Comparison of ENCODE assay signal across 18 mouse cellular contexts in genomic region chr16:51352151-51352550, GRCm38 (mm10).
DNase-seq lines count a peak whose midpoint lies in the region; ATAC-seq and TF ChIP-seq lines count a peak whose summit lies in the region.
"Had no signal": no experiment of that assay in that cellular context is flagged by ENCODE, and none has a peak within 500 bp of the region (broad histone marks: within the 10 kb centered on the region; RNA-seq: fewer than 3 reads in every experiment).

No protein-coding gene starts in this region.

- H3K4me3 ChIP-seq in hindbrain, postnatal 0 days (ENCODE audit: low read length): no peak overlapping the region
- H3K4me3 ChIP-seq in hindbrain, embryonic 11.5 days (ENCODE audit: low read depth, low read length): no peak overlapping the region
- H3K4me3 ChIP-seq in thymus, adult 2 months (ENCODE audit: control insufficient read depth, insufficient read depth, low read length): no peak overlapping the region
- H3K4me3 ChIP-seq: forebrain, embryonic 12.5 days; heart, embryonic 12.5 days; midbrain, embryonic 13.5 days; neural tube, embryonic 13.5 days had no signal

- H3K27ac ChIP-seq in hindbrain, postnatal 0 days: no peak overlapping the region
- no peak overlapping the region for H3K27ac ChIP-seq in hindbrain, embryonic 11.5 days (ENCODE audit: low read depth, low read length)
- H3K27ac ChIP-seq in thymus, adult 2 months (ENCODE audit: control insufficient read depth, insufficient read depth, low read length): no peak overlapping the region
- H3K27ac ChIP-seq: forebrain, embryonic 12.5 days; kidney, postnatal 0 days; liver, embryonic 14.5 days; midbrain, embryonic 13.5 days; neural tube, embryonic 13.5 days had no signal

- DNase-seq in hindbrain, postnatal 0 days (ENCODE audit: low spot score): peak; percentile 32
- DNase-seq in hindbrain, embryonic 11.5 days (ENCODE audit: low spot score): no peak
- DNase-seq in thymus, postnatal 14 days: peak; percentile 4
- no peak for DNase-seq in thymus, adult 2 months
- peak; percentile 3 to 8 for DNase-seq in layer of hippocampus, postnatal 36 days
- DNase-seq in kidney, postnatal 36 days: no peak
- no peak for DNase-seq in spleen, postnatal 10 days (ENCODE audit: low spot score in 2 of 2)
- DNase-seq in kidney, postnatal 14 days: no peak
- DNase-seq: cerebellum, adult 8-10 months; gastrocnemius, postnatal 14 days had no signal

- TF ChIP-seq POLR2A in thymus, adult 2 months (IDR thresholded peaks at IDR 0.05; ENCODE audit: control insufficient read depth, extremely low read depth, insufficient read depth, low read length, poor library complexity): no peak

- H3K36me3 ChIP-seq in hindbrain, postnatal 0 days (ENCODE audit: insufficient read depth, low read length): no peaks in the 10 kb centered on the region
- H3K36me3 ChIP-seq in hindbrain, embryonic 11.5 days (ENCODE audit: control insufficient read depth, insufficient read depth, low read length): no peaks in the 10 kb centered on the region
- H3K36me3 ChIP-seq in thymus, adult 2 months (ENCODE audit: control insufficient read depth, insufficient read depth, low read length): no peaks in the 10 kb centered on the region
- H3K36me3 ChIP-seq: forebrain, embryonic 12.5 days; heart, embryonic 12.5 days; midbrain, embryonic 13.5 days; neural tube, embryonic 13.5 days had no signal

- H3K9me3 ChIP-seq in hindbrain, postnatal 0 days (ENCODE audit: low read length): no peaks in the 10 kb centered on the region
- no peaks in the 10 kb centered on the region for H3K9me3 ChIP-seq in hindbrain, embryonic 11.5 days (ENCODE audit: control insufficient read depth, low read length)
- H3K9me3 ChIP-seq: forebrain, embryonic 12.5 days; heart, embryonic 12.5 days; midbrain, embryonic 13.5 days; neural tube, embryonic 13.5 days had no signal

- 39% methylated on average over 4 of the region's 4 CpGs for WGBS in hindbrain, postnatal 0 days
- 86% methylated on average over 4 of the region's 4 CpGs for WGBS in hindbrain, embryonic 11.5 days
- WGBS in thymus, adult 2 months: 12% methylated on average over 4 of the region's 4 CpGs

- H3K9ac ChIP-seq in hindbrain, postnatal 0 days (replicated peaks; ENCODE audit: low read length): no peak overlapping the region
- no peak overlapping the region for H3K9ac ChIP-seq in hindbrain, embryonic 11.5 days (ENCODE audit: low read depth, low read length)
- H3K9ac ChIP-seq: forebrain, embryonic 12.5 days; heart, embryonic 12.5 days; liver, embryonic 14.5 days; midbrain, embryonic 13.5 days; neural tube, embryonic 13.5 days had no signal

- H3K4me2 ChIP-seq in hindbrain, postnatal 0 days (ENCODE audit: low read depth, low read length): no peak overlapping the region
- H3K4me2 ChIP-seq in hindbrain, embryonic 11.5 days (replicated peaks; ENCODE audit: low read depth, low read length): no peak overlapping the region
- H3K4me2 ChIP-seq: forebrain, embryonic 12.5 days; heart, embryonic 12.5 days; midbrain, embryonic 13.5 days; neural tube, embryonic 13.5 days had no signal

- no peaks in the 10 kb centered on the region for H3K4me1 ChIP-seq in hindbrain, postnatal 0 days (ENCODE audit: insufficient read depth, low read length)
- H3K4me1 ChIP-seq in hindbrain, embryonic 11.5 days (replicated peaks; ENCODE audit: control insufficient read depth, insufficient read depth, low read length): no peaks in the 10 kb centered on the region
- peaks cover 3% of the 10 kb centered on the region; the same call in 1 of the 2 replicates for H3K4me1 ChIP-seq in thymus, adult 2 months (replicated peaks; ENCODE audit: control insufficient read depth, insufficient read depth, low read length)
- H3K4me1 ChIP-seq: forebrain, embryonic 12.5 days; heart, embryonic 12.5 days; midbrain, embryonic 13.5 days; neural tube, embryonic 13.5 days had no signal

- TF ChIP-seq CTCF in hindbrain, postnatal 0 days (IDR thresholded peaks at IDR 0.05; ENCODE audit: low read depth): no peak
- TF ChIP-seq CTCF in thymus, adult 2 months (IDR thresholded peaks at IDR 0.05; ENCODE audit: borderline replicate concordance, control insufficient read depth, extremely low read depth, insufficient read depth, low read length, poor library complexity): no peak

- ATAC-seq in hindbrain, postnatal 0 days: peak; percentile 72; the same call in 1 of the 2 replicates
- ATAC-seq in hindbrain, embryonic 11.5 days (ENCODE audit: low FRiP score): no peak
- ATAC-seq: activated CD4-positive, CD25-positive, alpha-beta regulatory T cell, adult 4 months; CD4-positive, CD25-positive, alpha-beta regulatory T cell, adult 4 months; midbrain, embryonic 13.5 days had no signal

- H3K27me3 ChIP-seq in hindbrain, postnatal 0 days (ENCODE audit: insufficient read depth, low read length): no peaks in the 10 kb centered on the region
- no peaks in the 10 kb centered on the region for H3K27me3 ChIP-seq in hindbrain, embryonic 11.5 days (ENCODE audit: control insufficient read depth, insufficient read depth, low read length)
- no peaks in the 10 kb centered on the region for H3K27me3 ChIP-seq in thymus, adult 2 months (ENCODE audit: control insufficient read depth, insufficient read depth, low read length)
- H3K27me3 ChIP-seq: forebrain, embryonic 12.5 days; heart, embryonic 12.5 days; midbrain, embryonic 13.5 days; neural tube, embryonic 13.5 days had no signal

Comparison
In these comparisons a context has a peak if more than half of its experiments do, and no peak if none do; other contexts are left out.
1. DNase-seq: peak in hindbrain, postnatal 0 days (single experiment), thymus, postnatal 14 days (single experiment) and layer of hippocampus, postnatal 36 days (2 of 2); none in hindbrain, embryonic 11.5 days (single experiment), thymus, adult 2 months (single experiment), kidney, postnatal 36 days (0 of 2), spleen, postnatal 10 days (0 of 2) and kidney, postnatal 14 days (single experiment).